Mouse (Mus musculus): ENCODE results near the gene Sapcd1. TPM values are rescaled to one million over a fixed set of nuclear protein-coding genes. Genes with fewer than 3 reads are reported as not detected.
"Not testable (repeated sequence)": the region's sequence is repeated elsewhere in the genome, so short reads cannot be mapped to it uniquely, and the experiment has no call there.

The Sapcd1 gene
- polyA plus RNA-seq, 1 experiment, result 0.87 TPM

GRCm38 (mm10) chr17:34998526-34999430, 29.0 kb downstream of the Sapcd1 start:
- Histone ChIP-seq H3K27ac (ENCODE audit: insufficient read depth, low read depth, low read length) (peak overlapping the region; percentile 86), H3K36me3 (ENCODE audit: control insufficient read depth, insufficient read depth, low read length) (0 out of 2 replicates have a peak, but pooled peaks cover 1% of the 10 kb centered on the region), H3K4me3 (ENCODE audit: low read depth, low read length) (peak overlapping the region; percentile 61), H3K27me3 (ENCODE audit: control insufficient read depth, insufficient read depth, low read length) (no peaks in the 10 kb centered on the region), H3K4me1 (ENCODE audit: control insufficient read depth, insufficient read depth, insufficient read length, low read length) (peaks cover 13% of the 10 kb centered on the region)
- WGBS, result 34% methylated on average over 15 of the region's 15 CpGs
- TF ChIP-seq CTCF (IDR thresholded peaks at IDR 0.05; ENCODE audit: extremely low read depth, insufficient read length, insufficient replicate concordance, low read depth, low read length), result no peak
- no peak for TF ChIP-seq POLR2A (IDR thresholded peaks at IDR 0.05; ENCODE audit: low read depth, low read length)

GRCm38 (mm10) chr17:34997142-34997483, 30.7 kb downstream of the Sapcd1 start:
- peak overlapping the region; percentile 21; the same call in 1 of the 2 replicates for H3K4me3 ChIP-seq (ENCODE audit: low read depth, low read length)
- 64% methylated on average over 5 of the region's 5 CpGs for WGBS

GRCm38 (mm10) chr17:34996411-34997141, 31.2 kb downstream of the Sapcd1 start:
- WGBS, result 76% methylated on average over 13 of the region's 14 CpGs

More at GRCm38 (mm10) chr17:34997142-34997483, 30.7 kb downstream of the Sapcd1 start:
- Histone ChIP-seq H3K4me1 (ENCODE audit: control insufficient read depth, insufficient read depth, insufficient read length, low read length) (peaks cover 5% of the 10 kb centered on the region), H3K36me3 (ENCODE audit: control insufficient read depth, insufficient read depth, low read length) (0 out of 2 replicates have a peak, but pooled peaks cover 1% of the 10 kb centered on the region), H3K27ac (ENCODE audit: insufficient read depth, low read depth, low read length) (no peak overlapping the region), H3K27me3 (ENCODE audit: control insufficient read depth, insufficient read depth, low read length) (no peaks in the 10 kb centered on the region)
- TF ChIP-seq POLR2A (IDR thresholded peaks at IDR 0.05; ENCODE audit: low read depth, low read length) (no peak), CTCF (IDR thresholded peaks at IDR 0.05; ENCODE audit: extremely low read depth, insufficient read length, insufficient replicate concordance, low read depth, low read length) (no peak)

GRCm38 (mm10) chr17:34995927-34996326, 31.9 kb downstream of the Sapcd1 start:
- 86% methylated on average over 4 of the region's 4 CpGs for WGBS
- not testable (repeated sequence) for H3K27me3 ChIP-seq (ENCODE audit: control insufficient read depth, insufficient read depth, low read length); H3K4me1 ChIP-seq (ENCODE audit: control insufficient read depth, insufficient read depth, insufficient read length, low read length); H3K4me3 ChIP-seq (ENCODE audit: low read depth, low read length); H3K27ac ChIP-seq (ENCODE audit: insufficient read depth, low read depth, low read length); H3K36me3 ChIP-seq (ENCODE audit: control insufficient read depth, insufficient read depth, low read length)

More at GRCm38 (mm10) chr17:34996411-34997141, 31.2 kb downstream of the Sapcd1 start:
- TF ChIP-seq CTCF (IDR thresholded peaks at IDR 0.05; ENCODE audit: extremely low read depth, insufficient read length, insufficient replicate concordance, low read depth, low read length), result no peak
- TF ChIP-seq POLR2A (IDR thresholded peaks at IDR 0.05; ENCODE audit: low read depth, low read length), result no peak
- H3K4me3 ChIP-seq (ENCODE audit: low read depth, low read length), result peak overlapping the region; percentile 14
- H3K36me3 ChIP-seq (ENCODE audit: control insufficient read depth, insufficient read depth, low read length), result 0 out of 2 replicates have a peak, but pooled peaks cover 1% of the 10 kb centered on the region
- no peaks in the 10 kb centered on the region for H3K27me3 ChIP-seq (ENCODE audit: control insufficient read depth, insufficient read depth, low read length)
- no peak overlapping the region for H3K27ac ChIP-seq (ENCODE audit: insufficient read depth, low read depth, low read length)
- peaks cover 5% of the 10 kb centered on the region for H3K4me1 ChIP-seq (ENCODE audit: control insufficient read depth, insufficient read depth, insufficient read length, low read length)

GRCm38 (mm10) chr17:34995192-34995591, 32.6 kb downstream of the Sapcd1 start:
- 50% methylated on average over 4 of the region's 4 CpGs for WGBS
- H3K27me3 ChIP-seq (ENCODE audit: control insufficient read depth, insufficient read depth, low read length); H3K27ac ChIP-seq (ENCODE audit: insufficient read depth, low read depth, low read length); H3K4me3 ChIP-seq (ENCODE audit: low read depth, low read length); H3K4me1 ChIP-seq (ENCODE audit: control insufficient read depth, insufficient read depth, insufficient read length, low read length); H3K36me3 ChIP-seq (ENCODE audit: control insufficient read depth, insufficient read depth, low read length): not testable (repeated sequence)

GRCm38 (mm10) chr17:34994751-34995150, 33.1 kb downstream of the Sapcd1 start:
- H3K27me3 ChIP-seq (ENCODE audit: control insufficient read depth, insufficient read depth, low read length), result no peaks in the 10 kb centered on the region
- H3K36me3 ChIP-seq (ENCODE audit: control insufficient read depth, insufficient read depth, low read length), result 0 out of 2 replicates have a peak, but pooled peaks cover 3% of the 10 kb centered on the region
- H3K4me3 ChIP-seq (ENCODE audit: low read depth, low read length), result no peak overlapping the region
- H3K27ac ChIP-seq (ENCODE audit: insufficient read depth, low read depth, low read length), result no peak overlapping the region
- no peak for TF ChIP-seq POLR2A (IDR thresholded peaks at IDR 0.05; ENCODE audit: low read depth, low read length)
- TF ChIP-seq CTCF (IDR thresholded peaks at IDR 0.05; ENCODE audit: extremely low read depth, insufficient read length, insufficient replicate concordance, low read depth, low read length), result no peak
- peaks cover 5% of the 10 kb centered on the region for H3K4me1 ChIP-seq (ENCODE audit: control insufficient read depth, insufficient read depth, insufficient read length, low read length)

GRCm38 (mm10) chr17:34984218-34984617, 43.6 kb downstream of the Sapcd1 start:
- Histone ChIP-seq H3K4me1 (ENCODE audit: control insufficient read depth, insufficient read depth, insufficient read length, low read length) (peaks cover 4% of the 10 kb centered on the region; the same call in 1 of the 2 replicates), H3K27me3 (ENCODE audit: control insufficient read depth, insufficient read depth, low read length) (no peaks in the 10 kb centered on the region), H3K4me3 (ENCODE audit: low read depth, low read length) (no peak overlapping the region), H3K27ac (ENCODE audit: insufficient read depth, low read depth, low read length) (no peak overlapping the region), H3K36me3 (ENCODE audit: control insufficient read depth, insufficient read depth, low read length) (peaks cover 16% of the 10 kb centered on the region)
- WGBS, result 72% methylated on average over 2 of the region's 2 CpGs
- TF ChIP-seq CTCF (IDR thresholded peaks at IDR 0.05; ENCODE audit: extremely low read depth, insufficient read length, insufficient replicate concordance, low read depth, low read length) (no peak), POLR2A (IDR thresholded peaks at IDR 0.05; ENCODE audit: low read depth, low read length) (no peak)
